ENCODE assay signal across 8 mouse cellular contexts in genomic region chr9:83547830-83548689, GRCm38 (mm10). TPM values are rescaled to one million over a fixed set of nuclear protein-coding genes. Genes with fewer than 3 reads are reported as not detected.
DNase-seq lines count a peak whose midpoint lies in the region; ATAC-seq and TF ChIP-seq lines count a peak whose summit lies in the region.

Sh3bgrl2 (plus strand) TSS chr9:83548327.

- DNase-seq in adrenal gland, adult 18-20 months (ENCODE audit: low spot score in 2 of 2), result peak; percentile 84 to 86
- peak; percentile 78 for DNase-seq in gastrocnemius, postnatal 14 days
- peak; percentile 75 for DNase-seq in left cerebral cortex, adult 8-10 months (ENCODE audit: low spot score in 2 of 2)
- DNase-seq in retina, postnatal 7 days (ENCODE audit: low read depth, low spot score), result peak; percentile 69
- DNase-seq in thymus, postnatal 4 days, result peak; percentile 68

- peak; percentile 68 for ATAC-seq in inflammation-experienced regulatory T-cells, adult 6 months

- peak within 1 kb of the TSS; percentile 81 for H3K4me3 ChIP-seq in cortical plate, adult 2 months (ENCODE audit: insufficient read depth, low read length)
- H3K4me3 ChIP-seq in macrophage (ENCODE audit: inconsistent target), result peak within 1 kb of the TSS; percentile 33

- TF ChIP-seq POLR2A in cortical plate, adult 2 months (IDR thresholded peaks at IDR 0.05; ENCODE audit: extremely low read depth, insufficient read depth, low read length), result peak; percentile 79; the same call in 1 of the 2 replicates

- no peaks in the 10 kb centered on the region for H3K36me3 ChIP-seq in macrophage (ENCODE audit: inconsistent target)

- WGBS in macrophage (ENCODE audit: missing documents), result 11% methylated on average over 71 of the region's 76 CpGs

- no peak for TF ChIP-seq CTCF in cortical plate, adult 2 months (IDR thresholded peaks at IDR 0.05; ENCODE audit: extremely low read depth, insufficient read depth, low read length)

- no peak within 1 kb of the TSS; the same call in 1 of the 2 replicates for H3K27ac ChIP-seq in cortical plate, adult 2 months (ENCODE audit: insufficient read depth, low read length)
- H3K27ac ChIP-seq in macrophage, result no peak within 1 kb of the TSS

- H3K79me2 ChIP-seq in macrophage (ENCODE audit: inconsistent target), result no peaks in the 10 kb centered on the region

- H3K4me1 ChIP-seq in cortical plate, adult 2 months (ENCODE audit: control insufficient read depth, insufficient read depth, low read length), result no peaks in the 10 kb centered on the region; the same call in 1 of the 2 replicates

- intact Hi-C loops in gastrocnemius, postnatal 14 days (cut with DNase I; ENCODE audit: low total_unique reads), result loop anchor here (10.0 kb wide), 1 partner anchor 103 kb away; the partner anchor contains the start of gene Lca5

RNA-seq across cellular contexts. Expression of gene Sh3bgrl2, which starts in this region (rescaled TPM):
- 10 to 100 TPM; 12.4 to 20.2 TPM for total RNA-seq in adrenal gland, adult 18-20 months (2021)
- polyA plus RNA-seq in cortical plate, adult 2 months (2012; rRNA removed), result 13.8 and 14.3 TPM in 2 replicates
- total RNA-seq in gastrocnemius, postnatal 14 days (2021), result 1 to 10 TPM; 1.4 TPM
- 10 to 100 TPM in 2 of 3 experiments, under 1 TPM in 1; 0.96 to 17.1 (median 11.0) TPM for polyA plus RNA-seq in inflammation-experienced regulatory T-cells, adult 6 months (2017; shearing (Covaris generic))
- 10 to 100 TPM; 33.9 to 43.8 (median 36.9) TPM for total RNA-seq in left cerebral cortex, adult 8-10 months (2022)
- total RNA-seq in macrophage (2018; cell fraction: chromatin; rRNA removed), result 100 to 1,000 TPM in 15 of 26 experiments, 10 to 100 TPM in 11; 11.8 to 652 (median 135) TPM
- total RNA-seq in macrophage (2018; cell fraction: cytosol; rRNA removed), result 100 to 1,000 TPM in 4 of 26 experiments, 10 to 100 TPM in 22; 16.4 to 198 (median 40.7) TPM
- 100 to 1,000 TPM in 17 of 26 experiments, 10 to 100 TPM in 9; 17.2 to 430 (median 182) TPM for total RNA-seq in macrophage (2018; cell fraction: nucleus; rRNA removed)
- 28.6 to 35.8 TPM (median 33.4 TPM) in 3 replicates for polyA plus RNA-seq in macrophage (2018)

Comparison
In these comparisons a context has a peak if more than half of its experiments do, and no peak if none do; other contexts are left out.
1. RNA of gene Sh3bgrl2 (total RNA-seq): 33.9 to 43.8 TPM in left cerebral cortex, adult 8-10 months and 12.4 to 20.2 TPM in adrenal gland, adult 18-20 months; 1.4 TPM in gastrocnemius, postnatal 14 days; every median in the first group is over 4 times any median in the second.
2. Peak in every context shown above with its lines, with median percentiles within 50 percentile points of each other: DNase-seq.